Mouse (Mus musculus) stomach, embryonic 16.5 days (tissue): ENCODE data around the gene Hoxb8. TPM values are rescaled to one million over a fixed set of nuclear protein-coding genes. Genes with fewer than 3 reads are reported as not detected.

Source experiments
- ATAC-seq: fragments of 200-750 bp; cut with Nextera tagmentation; 2 replicates; pipeline ENCODE4 v1.8.0; 2017; ENCODE audit warnings: moderate number of reproducible peaks, moderate TSS enrichment; ENCODE audit not compliant: insufficient read depth, low FRiP score
- H3K27ac ChIP-seq: fragments of 300-500 bp; sonication (generic); 2 replicates; pipeline ENCODE4 v1.5.1; 2014; ENCODE audit warnings: low read length
- H3K27me3 ChIP-seq: fragments of 300-500 bp; sonication (generic); 2 replicates; pipeline ENCODE4 v1.6.1; 2014; ENCODE audit warnings: low read length, control low read depth, mixed read lengths; ENCODE audit not compliant: control insufficient read depth, insufficient read depth
- H3K36me3 ChIP-seq: fragments of 300-500 bp; sonication (generic); 2 replicates; pipeline ENCODE4 v1.6.1; 2014; ENCODE audit warnings: low read length; ENCODE audit not compliant: control insufficient read depth, insufficient read depth
- H3K4me1 ChIP-seq: fragments of 300-500 bp; sonication (generic); 2 replicates; pipeline ENCODE4 v1.6.1; 2014; ENCODE audit warnings: low read length, control low read depth, mixed read lengths; ENCODE audit not compliant: control insufficient read depth, insufficient read depth
- H3K4me2 ChIP-seq: fragments of 300-500 bp; sonication (generic); 2 replicates; pipeline ENCODE4 v1.6.1; 2014; ENCODE audit warnings: low read depth, low read length, mixed read lengths
- H3K4me3 ChIP-seq: fragments of 300-500 bp; sonication (generic); replicated peaks from 2 replicates; pipeline ENCODE4 v1.5.1; 2014; ENCODE audit warnings: mild to moderate bottlenecking, low read length
- H3K9ac ChIP-seq: fragments of 300-500 bp; sonication (generic); 2 replicates; pipeline ENCODE4 v1.6.1; 2014; ENCODE audit warnings: low read length
- H3K9me3 ChIP-seq: fragments of 300-500 bp; sonication (generic); replicated peaks from 2 replicates; pipeline ENCODE4 v1.6.1; 2016; ENCODE audit warnings: low read length, control low read depth; ENCODE audit not compliant: control insufficient read depth
- WGBS: fragments of 180-500 bp; shearing (Covaris S2); extraction: QIAGEN DNeasy Blood & Tissue Kit; methylation state at CpG from one replicate; pipeline ENCODE4 v1.1.7; 2014; 5-methylcytosine and 5-hydroxymethylcytosine counted together
- polyA plus RNA-seq: library from polyadenylated mRNA; unstranded; fragments of >200 nt; fragmentation: Nextera tagmentation; extraction: Ambion mirVana; gene quantifications from 2 replicates; pipeline ENCODE4 v1.2.1, GENCODE M21; 2015

The Hoxb8 gene
- polyA plus RNA-seq, 1 experiment from 2014 or later, result 0.44 TPM

DNA sequence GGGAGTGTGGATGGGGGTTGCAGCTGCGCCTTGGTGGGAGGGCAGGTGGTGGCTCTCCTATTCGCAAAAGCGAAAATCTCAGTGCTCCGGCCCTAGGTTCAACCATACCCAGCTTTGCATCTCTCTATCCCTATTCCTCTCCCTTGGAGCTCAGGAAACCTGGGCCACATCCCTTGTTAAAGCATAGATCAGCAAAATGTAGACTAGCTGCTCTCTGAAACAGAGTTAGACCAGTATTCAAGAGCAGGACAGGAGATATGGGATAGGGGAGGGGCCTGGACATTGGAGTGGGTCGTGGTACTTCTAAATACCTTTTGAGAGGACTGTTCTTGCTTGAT is 33.6 kb downstream of the Hoxb8 start:
- peak overlapping the region; percentile 42 for H3K4me3 ChIP-seq
- H3K9ac ChIP-seq, result peak overlapping the region; percentile 73
- H3K4me1 ChIP-seq, result peaks cover 9% of the 10 kb centered on the region; the same call in 1 of the 2 replicates
- H3K27ac ChIP-seq, result peak overlapping the region; percentile 88
- no peaks in the 10 kb centered on the region for H3K36me3 ChIP-seq
- no peaks in the 10 kb centered on the region for H3K9me3 ChIP-seq
- H3K4me2 ChIP-seq, result peak overlapping the region; percentile 87
- H3K27me3 ChIP-seq, result no peaks in the 10 kb centered on the region; the same call in 1 of the 2 replicates
- WGBS, result 28% methylated on average over 5 of the region's 5 CpGs
- no peak for ATAC-seq

DNA sequence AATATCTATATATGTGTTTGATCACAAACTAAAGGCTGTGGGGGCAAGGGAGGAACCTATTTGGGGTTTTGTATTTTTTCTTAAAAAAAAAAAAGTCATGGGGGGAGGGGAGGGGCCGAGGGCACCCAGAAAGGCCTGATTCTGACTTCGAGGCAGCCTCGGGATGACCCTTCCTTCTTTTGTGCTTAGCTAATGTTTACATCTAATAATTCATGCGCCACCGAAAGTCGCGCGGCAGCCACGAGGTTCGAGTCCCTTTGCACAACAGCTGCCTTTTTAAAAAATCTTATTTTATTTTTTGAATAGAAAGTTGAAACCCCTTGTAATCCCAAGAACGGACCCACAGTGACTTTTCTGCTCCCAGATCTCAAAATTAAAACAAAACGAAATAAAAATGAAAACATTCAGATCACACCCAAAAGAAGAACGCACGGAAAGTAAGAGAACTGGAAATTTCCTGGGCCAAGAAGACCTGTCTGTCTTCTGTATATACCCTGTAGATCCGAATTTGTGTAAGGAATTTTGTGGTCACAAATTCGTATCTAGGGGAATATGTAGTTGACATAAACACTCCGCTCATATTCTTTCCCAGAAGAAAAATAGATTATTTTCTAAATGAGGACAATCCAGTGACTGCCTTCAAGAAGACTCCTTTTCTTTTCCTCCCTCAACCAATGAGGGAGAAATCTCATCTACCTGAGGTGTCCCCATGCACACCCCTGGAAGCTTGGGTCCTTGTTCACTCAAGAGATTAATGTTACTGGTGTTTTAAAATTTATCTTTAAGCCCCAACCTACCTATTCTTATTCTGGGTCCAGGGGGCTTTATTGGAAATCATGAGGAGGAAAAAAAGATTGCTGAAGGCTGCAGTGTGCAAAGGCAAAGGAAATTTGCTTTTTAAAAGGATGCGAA is 35.2 kb downstream of the Hoxb8 start:
- H3K4me2 ChIP-seq, result peak overlapping the region; percentile 87
- peaks cover 6% of the 10 kb centered on the region; the same call in 1 of the 2 replicates for H3K4me1 ChIP-seq
- peak overlapping the region; percentile 88 for H3K9ac ChIP-seq
- ATAC-seq, result no peak
- H3K27ac ChIP-seq, result peak overlapping the region; percentile 88; the same call in 1 of the 2 replicates
- peak overlapping the region; percentile 63 for H3K4me3 ChIP-seq
- no peaks in the 10 kb centered on the region for H3K9me3 ChIP-seq
- H3K36me3 ChIP-seq, result no peaks in the 10 kb centered on the region
- H3K27me3 ChIP-seq, result no peaks in the 10 kb centered on the region; the same call in 1 of the 2 replicates
- WGBS, result 13% methylated on average over 18 of the region's 18 CpGs

DNA sequence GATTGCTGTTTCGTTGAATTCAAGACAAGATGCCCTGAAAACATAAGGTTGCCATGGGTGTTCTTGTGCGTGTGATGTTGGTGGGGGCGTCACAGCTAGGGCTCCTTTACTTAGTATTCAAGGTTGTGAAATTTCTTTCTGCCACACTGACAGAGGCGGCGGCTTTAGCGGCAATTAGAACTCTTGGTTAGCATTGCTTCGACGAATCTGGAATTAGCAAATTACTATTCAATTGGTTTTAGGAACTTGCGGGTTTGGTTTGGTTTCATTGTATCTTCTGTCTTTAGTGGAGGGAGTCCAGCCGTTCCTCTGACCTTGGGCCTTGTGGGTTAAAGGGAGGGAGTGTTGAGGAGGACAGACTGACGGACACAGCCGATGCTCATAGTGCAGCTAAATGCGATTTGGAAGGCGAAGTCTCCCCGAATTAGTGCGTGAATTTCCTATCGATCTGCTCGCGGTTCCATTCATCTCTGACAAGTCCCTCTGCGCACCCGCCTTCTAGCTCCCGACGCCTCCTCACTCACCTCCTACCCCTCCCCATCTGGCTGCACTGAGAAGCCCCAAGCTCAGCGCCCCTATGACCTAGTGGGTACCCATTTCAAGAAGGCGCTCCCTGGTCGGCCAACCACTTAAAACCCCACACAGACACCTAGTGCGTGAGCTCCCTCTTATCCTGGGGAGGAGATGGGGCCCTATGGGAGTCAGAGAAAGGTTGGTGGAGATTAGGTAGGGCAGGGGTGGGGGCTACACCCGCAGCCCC is 36.1 kb downstream of the Hoxb8 start, which contains the start of gene Hoxb4:
Gene Hoxb4, plus strand, starts transcription at position 660 of the 760 bp plus-strand sequence.
- no peak for ATAC-seq
- no peaks in the 10 kb centered on the region for H3K36me3 ChIP-seq
- peak within 1 kb of the TSS; percentile 87 for H3K4me2 ChIP-seq
- H3K9ac ChIP-seq, result peak within 1 kb of the TSS; percentile 88
- H3K9me3 ChIP-seq, result no peaks in the 10 kb centered on the region
- H3K27ac ChIP-seq, result peak within 1 kb of the TSS; percentile 98
- H3K4me3 ChIP-seq, result peak within 1 kb of the TSS; percentile 63
- peaks cover 5% of the 10 kb centered on the region; the same call in 1 of the 2 replicates for H3K4me1 ChIP-seq
- H3K27me3 ChIP-seq, result no peaks in the 10 kb centered on the region; the same call in 1 of the 2 replicates
- WGBS, result 7% methylated on average over 28 of the region's 28 CpGs

DNA sequence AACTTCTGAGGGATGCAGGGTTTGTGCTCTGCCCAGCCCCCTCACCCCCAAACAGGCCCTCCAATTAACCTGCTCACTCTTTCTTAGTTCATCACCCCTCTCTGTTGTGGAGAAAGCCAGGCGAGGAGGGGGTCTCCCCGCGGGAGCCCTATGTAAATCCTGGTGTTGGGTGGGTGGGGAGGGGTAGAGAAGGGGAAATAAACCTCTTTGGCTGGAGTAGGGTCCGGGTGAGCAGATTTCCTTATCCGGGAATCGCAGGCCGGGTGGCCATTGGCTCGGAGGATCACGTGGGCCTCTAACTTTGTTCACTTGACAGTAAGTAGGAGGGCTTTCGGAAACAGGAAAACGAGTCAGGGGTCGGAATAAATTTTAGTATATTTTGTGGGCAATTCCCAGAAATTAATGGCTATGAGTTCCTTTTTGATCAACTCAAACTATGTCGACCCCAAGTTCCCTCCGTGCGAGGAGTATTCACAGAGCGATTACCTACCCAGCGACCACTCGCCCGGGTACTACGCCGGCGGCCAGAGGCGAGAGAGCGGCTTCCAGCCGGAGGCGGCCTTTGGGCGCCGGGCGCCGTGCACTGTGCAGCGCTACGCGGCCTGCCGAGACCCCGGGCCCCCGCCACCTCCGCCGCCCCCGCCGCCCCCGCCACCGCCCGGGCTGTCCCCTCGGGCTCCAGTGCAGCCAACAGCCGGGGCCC is 36.8 kb downstream of the Hoxb8 start:
- ATAC-seq, result peak; percentile 78
- Histone ChIP-seq H3K4me2 (peak overlapping the region; percentile 87), H3K36me3 (no peaks in the 10 kb centered on the region), H3K27me3 (no peaks in the 10 kb centered on the region; the same call in 1 of the 2 replicates), H3K4me1 (0 out of 2 replicates have a peak, but pooled peaks cover 3% of the 10 kb centered on the region), H3K9me3 (no peaks in the 10 kb centered on the region), H3K4me3 (peak overlapping the region; percentile 63), H3K27ac (peak overlapping the region; percentile 98), H3K9ac (peak overlapping the region; percentile 88)
- under 1% methylated on average over 45 of the region's 45 CpGs for WGBS

DNA sequence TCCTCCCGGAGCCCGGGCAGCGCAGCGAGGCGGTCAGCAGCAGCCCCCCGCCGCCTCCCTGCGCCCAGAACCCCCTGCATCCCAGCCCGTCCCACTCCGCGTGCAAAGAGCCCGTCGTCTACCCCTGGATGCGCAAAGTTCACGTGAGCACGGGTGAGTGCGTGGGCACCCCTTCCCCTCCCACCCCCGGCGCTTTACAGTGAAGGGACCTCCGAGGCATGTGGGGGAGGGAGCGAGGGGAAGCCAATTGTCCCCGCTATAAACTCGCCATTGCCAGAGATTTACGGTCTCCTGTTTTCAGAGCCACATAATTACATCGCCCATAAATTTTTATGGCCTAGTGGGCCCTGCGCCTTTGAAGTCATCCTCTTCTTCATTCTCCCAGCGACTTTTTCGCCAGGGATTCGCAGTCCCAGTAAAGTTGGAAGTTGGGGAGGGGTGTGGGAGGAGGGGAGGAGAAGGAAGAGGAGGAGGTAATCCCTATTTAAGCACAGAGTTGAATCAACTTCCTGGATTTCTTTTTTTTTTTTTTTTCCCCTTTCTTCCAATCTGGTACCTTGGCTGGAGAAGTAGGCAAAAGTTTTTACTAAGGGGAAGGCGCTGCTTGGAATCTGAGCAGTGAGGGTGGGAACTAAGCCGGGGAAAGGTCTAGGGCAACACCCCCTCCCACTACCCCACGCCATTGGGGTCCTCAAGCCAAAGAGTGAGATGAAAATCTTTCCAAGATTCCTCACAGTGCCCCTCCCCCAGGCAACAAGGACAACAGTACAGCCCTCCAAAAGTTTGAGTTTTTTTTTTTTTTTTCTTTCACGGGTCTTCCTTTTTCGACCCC is 37.6 kb downstream of the Hoxb8 start:
- Histone ChIP-seq H3K4me3 (peak overlapping the region; percentile 63), H3K9ac (peak overlapping the region; percentile 88), H3K9me3 (no peaks in the 10 kb centered on the region), H3K4me2 (peak overlapping the region; percentile 65), H3K36me3 (no peaks in the 10 kb centered on the region), H3K27ac (peak overlapping the region; percentile 98), H3K27me3 (no peaks in the 10 kb centered on the region; the same call in 1 of the 2 replicates), H3K4me1 (0 out of 2 replicates have a peak, but pooled peaks cover 3% of the 10 kb centered on the region)
- WGBS, result under 1% methylated on average over 34 of the region's 34 CpGs
- peak; percentile 32; the same call in 1 of the 2 replicates for ATAC-seq

DNA sequence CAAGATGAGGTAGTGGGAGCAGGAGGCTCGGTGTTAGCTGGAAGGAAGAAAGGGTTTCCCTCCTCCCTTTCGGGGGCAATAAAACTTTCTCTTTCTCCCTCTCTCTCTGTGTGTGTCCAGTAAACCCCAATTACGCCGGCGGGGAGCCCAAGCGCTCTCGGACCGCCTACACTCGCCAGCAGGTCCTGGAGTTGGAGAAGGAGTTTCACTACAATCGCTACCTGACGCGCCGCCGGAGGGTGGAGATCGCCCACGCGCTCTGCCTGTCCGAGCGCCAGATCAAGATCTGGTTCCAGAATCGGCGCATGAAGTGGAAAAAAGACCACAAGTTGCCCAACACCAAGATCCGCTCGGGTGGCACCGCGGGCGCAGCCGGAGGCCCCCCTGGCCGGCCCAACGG is 38.2 kb downstream of the Hoxb8 start:
- Histone ChIP-seq H3K27ac (peak overlapping the region; percentile 98), H3K27me3 (no peaks in the 10 kb centered on the region; the same call in 1 of the 2 replicates), H3K4me3 (peak overlapping the region; percentile 63), H3K4me1 (0 out of 2 replicates have a peak, but pooled peaks cover 3% of the 10 kb centered on the region), H3K9me3 (no peaks in the 10 kb centered on the region), H3K36me3 (no peaks in the 10 kb centered on the region), H3K9ac (peak overlapping the region; percentile 88), H3K4me2 (peak overlapping the region; percentile 65)
- ATAC-seq, result peak; percentile 2; the same call in 1 of the 2 replicates
- WGBS, result under 1% methylated on average over 29 of the region's 29 CpGs

DNA sequence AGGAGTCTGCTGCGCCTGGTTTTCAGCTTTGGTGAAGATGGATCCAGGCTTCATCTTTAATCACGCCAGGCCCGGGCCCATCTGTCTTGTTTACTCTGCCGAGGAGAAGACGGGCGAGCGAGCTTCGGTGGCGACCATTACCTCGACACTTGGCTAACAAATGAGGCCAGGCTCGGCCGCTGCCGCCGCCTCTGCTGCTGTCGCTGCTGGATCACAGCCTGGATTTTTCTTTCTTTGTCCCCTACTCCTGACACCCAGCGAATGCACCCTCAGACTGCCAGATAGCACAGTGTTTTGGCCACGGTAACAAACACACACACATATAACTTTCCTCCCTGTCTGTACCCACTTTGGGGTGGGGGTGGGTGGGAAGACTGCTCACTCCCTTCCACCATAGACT is 39.0 kb downstream of the Hoxb8 start:
- Histone ChIP-seq H3K9ac (peak overlapping the region; percentile 88), H3K27me3 (no peaks in the 10 kb centered on the region; the same call in 1 of the 2 replicates), H3K36me3 (no peaks in the 10 kb centered on the region), H3K9me3 (no peaks in the 10 kb centered on the region), H3K4me2 (peak overlapping the region; percentile 65), H3K4me1 (0 out of 2 replicates have a peak, but pooled peaks cover 3% of the 10 kb centered on the region), H3K4me3 (peak overlapping the region; percentile 63), H3K27ac (peak overlapping the region; percentile 98)
- ATAC-seq, result no peak
- WGBS, result 15% methylated on average over 17 of the region's 17 CpGs

DNA sequence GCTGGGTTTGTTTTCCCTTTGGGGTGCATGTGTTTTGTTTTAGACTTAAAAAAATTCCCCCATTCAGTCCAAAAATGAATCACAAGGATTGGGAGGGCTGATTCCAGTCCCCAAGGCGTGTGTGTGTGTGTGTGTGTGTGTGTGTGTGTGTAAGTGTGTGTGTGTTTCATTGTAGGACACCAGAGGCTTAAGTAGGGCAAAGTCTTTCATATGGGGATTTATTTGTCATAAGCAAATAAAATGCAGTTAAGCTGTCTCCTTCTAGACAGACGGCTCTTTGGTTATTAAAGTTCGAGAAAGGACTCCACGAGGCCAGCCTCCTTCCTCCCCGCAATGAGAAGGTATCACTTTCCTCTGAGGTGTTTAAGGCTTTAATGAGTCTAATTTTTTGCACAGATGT is 40.1 kb downstream of the Hoxb8 start:
- Histone ChIP-seq H3K27ac (peak overlapping the region; percentile 98), H3K4me1 (no peaks in the 10 kb centered on the region), H3K9me3 (no peaks in the 10 kb centered on the region), H3K9ac (peak overlapping the region; percentile 84; the same call in 1 of the 2 replicates), H3K27me3 (peaks cover 4% of the 10 kb centered on the region; the same call in 1 of the 2 replicates), H3K36me3 (no peaks in the 10 kb centered on the region), H3K4me2 (peak overlapping the region; percentile 65), H3K4me3 (peak overlapping the region; percentile 63)
- 10% methylated on average over 5 of the region's 5 CpGs for WGBS
- no peak for ATAC-seq
